Mouse (Mus musculus): ENCODE results near the gene Sorbs1.

The Sorbs1 gene

DNA sequence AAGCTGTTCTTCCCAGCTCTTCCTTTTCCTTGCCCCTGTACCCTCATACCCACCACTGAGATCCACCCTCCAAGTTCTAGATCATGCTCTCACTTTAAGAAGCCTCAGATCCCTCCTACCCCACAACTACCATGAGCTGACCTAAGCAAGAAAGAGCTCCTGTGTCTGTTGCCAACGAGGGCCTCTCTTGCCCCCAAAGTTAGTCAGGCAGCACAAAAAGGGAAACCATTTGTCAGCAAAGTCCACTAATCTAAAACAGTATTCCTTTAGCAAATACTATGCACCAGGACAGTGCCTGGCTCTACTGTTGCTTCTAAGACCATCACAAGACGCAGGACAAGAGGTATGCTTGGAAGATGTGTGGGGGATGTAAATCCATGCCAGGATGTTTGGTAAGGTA, 106.4 kb downstream of the Sorbs1 start:
- no peak for DNase-seq (ENCODE audit: low spot score)

DNA sequence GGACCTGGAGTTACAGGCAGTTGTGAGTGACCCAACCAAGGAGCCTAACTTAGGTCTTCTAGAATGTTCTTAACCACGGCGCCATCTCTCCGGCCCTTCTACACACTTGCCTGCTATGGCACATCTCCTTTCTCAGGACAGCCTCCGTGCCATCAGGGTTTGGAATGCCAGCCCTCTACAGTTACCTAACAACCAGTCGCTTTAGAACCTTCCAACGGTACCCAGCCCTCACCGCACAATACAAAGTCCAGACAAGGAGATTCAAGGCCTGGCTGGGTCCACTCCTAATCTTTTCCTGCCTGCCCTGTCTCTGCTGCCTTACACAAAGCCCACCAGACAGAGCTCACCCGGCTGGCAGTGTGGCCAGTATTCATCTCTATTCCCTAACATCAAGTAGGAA, 106.9 kb downstream of the Sorbs1 start:
- DNase-seq (ENCODE audit: low spot score), result no peak

DNA sequence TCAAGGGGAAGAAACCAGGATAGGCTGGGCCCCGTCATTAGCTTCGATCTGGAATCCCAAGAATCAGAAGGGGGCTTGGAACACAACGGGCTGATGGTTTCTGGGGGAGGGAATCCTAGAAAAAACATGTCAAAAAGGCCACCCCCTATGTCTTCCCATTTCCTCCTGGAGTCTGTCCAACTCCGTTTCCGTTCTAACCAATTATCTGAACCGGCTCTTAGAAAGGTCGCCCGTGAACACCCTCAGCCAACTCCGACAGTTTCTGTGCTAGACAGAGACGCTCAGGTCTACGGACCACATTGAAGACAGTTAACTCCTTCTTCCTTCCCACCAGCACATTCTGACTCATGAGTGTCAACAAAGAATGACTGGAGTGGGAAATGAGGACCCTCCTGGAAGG, 107.8 kb downstream of the Sorbs1 start:
- DNase-seq (ENCODE audit: low spot score), result no peak

DNA sequence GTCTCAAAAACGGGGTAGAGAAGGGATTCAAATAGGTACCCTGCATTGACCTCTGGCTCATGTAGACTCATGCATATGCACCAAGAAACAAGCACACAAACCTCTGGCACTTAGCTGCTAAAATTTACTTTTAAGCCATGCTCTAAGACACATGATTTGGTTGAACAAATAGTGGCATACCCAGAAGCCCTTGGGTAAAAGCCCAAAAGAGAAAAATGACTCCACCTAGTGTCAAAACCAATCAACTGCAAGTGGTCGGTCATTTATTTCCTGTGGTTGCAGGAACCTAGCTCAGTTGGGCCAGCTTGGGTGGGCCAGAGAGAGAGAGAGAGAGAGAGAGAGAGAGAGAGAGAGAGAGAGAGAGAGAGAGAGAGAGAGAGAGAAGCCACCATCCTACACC, 109.0 kb downstream of the Sorbs1 start:
- no peak for DNase-seq (ENCODE audit: low spot score)

DNA sequence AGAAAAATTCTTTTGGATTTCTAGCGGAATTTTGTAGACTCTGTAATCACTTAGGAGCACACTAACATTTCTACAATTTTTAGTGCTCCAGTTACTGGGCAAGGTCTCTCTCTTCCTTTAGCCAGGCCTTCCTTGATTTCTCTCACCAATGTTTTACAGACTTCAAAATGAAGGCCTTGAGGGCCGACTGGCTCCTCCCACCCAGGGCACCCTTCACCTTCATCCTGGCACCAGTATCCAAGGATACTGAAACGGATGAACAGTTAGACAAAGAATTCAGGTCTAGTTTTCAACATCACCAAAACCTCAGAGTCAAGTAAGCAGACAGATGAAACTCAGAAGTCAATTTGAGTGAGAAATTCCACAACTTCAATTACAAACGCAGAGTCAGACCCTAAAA, 109.6 kb downstream of the Sorbs1 start:
- DNase-seq (ENCODE audit: low spot score), result no peak

DNA sequence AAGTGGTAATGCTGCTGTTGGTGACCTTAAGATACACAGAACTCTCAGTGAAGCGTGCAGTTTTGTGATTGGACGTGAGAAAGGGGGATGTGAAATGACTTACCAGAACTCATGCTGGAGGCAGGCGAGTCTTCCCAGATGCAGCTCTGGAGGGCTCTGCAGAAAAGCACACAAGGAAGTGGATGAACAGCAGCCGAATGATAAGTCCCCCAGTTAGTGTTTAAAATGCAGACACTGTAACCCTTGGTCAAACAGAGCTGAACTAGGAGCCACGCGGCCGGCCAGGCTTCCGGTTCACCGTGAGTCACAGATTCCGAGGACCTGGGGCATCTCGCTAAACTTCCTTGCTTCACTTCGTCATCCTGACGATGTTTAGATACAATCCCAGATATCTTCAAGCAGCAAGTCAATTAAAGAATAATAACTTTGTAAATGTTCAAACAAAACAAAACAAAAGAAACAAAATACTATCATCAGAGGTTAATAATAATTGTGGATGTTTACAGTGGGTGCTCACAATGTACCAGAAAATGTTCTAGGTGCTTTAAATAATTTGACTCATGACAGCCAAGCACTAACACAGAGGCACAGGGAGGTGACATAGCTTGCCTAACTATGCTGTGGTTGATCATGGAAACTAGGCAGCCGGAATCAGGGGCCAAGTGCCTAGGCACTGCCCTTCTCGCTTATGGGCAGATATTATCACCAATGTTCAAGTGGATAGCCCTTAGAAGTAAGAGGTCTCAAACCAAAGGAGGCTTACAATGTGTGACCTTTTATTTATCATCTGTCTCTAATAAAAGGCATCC, 111.2 kb downstream of the Sorbs1 start:
- peak; percentile 82 for DNase-seq (ENCODE audit: low spot score)

DNA sequence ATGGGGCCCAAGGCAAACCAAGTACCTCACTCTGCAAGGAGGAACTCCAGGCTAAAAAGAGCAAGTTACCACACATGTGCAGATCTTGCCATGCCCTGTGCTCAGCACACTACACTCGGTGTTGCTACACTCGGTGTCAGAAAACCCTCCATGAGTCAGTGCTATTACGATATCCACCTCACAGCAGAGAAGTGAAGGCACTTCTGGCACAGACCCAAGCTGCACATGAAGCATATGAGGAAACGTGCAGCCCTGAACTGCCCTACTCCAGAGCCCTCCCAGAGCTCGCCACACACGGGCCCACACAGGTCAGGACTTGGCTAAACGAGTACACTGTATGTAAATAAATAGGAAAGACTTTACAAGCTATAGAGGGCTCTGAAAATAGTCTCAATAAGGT, 112.4 kb downstream of the Sorbs1 start:
- no peak for DNase-seq (ENCODE audit: low spot score)

DNA sequence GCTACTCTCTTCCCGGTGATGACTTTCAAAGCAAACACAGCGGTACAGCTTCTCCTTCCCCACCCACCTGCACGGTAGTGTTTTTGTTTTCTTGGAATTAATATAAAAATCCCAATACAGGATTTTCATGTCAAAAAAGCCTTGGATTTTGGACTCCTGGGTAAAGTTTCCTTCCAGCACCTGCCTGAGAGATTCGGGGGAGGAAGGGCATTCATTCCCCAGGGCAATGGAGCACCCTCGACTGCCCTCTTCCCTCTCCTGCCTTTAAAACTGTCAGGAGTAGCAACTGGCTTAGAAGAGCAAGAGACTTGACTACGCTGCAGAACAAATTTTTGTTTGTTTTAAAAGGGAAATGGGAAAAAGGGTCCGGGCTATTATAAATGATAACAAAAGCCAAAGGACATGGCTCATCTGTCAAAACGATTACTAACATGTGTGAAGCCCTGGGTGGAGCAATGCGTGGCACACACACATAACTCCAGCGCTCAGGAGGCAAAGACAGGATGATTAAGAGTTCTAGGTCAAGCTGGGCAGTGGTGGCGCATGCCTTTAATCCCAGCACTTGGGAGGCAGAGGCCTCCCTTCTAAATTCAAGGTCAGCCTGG, 113.1 kb downstream of the Sorbs1 start:
- no peak for DNase-seq (ENCODE audit: low spot score)

DNA sequence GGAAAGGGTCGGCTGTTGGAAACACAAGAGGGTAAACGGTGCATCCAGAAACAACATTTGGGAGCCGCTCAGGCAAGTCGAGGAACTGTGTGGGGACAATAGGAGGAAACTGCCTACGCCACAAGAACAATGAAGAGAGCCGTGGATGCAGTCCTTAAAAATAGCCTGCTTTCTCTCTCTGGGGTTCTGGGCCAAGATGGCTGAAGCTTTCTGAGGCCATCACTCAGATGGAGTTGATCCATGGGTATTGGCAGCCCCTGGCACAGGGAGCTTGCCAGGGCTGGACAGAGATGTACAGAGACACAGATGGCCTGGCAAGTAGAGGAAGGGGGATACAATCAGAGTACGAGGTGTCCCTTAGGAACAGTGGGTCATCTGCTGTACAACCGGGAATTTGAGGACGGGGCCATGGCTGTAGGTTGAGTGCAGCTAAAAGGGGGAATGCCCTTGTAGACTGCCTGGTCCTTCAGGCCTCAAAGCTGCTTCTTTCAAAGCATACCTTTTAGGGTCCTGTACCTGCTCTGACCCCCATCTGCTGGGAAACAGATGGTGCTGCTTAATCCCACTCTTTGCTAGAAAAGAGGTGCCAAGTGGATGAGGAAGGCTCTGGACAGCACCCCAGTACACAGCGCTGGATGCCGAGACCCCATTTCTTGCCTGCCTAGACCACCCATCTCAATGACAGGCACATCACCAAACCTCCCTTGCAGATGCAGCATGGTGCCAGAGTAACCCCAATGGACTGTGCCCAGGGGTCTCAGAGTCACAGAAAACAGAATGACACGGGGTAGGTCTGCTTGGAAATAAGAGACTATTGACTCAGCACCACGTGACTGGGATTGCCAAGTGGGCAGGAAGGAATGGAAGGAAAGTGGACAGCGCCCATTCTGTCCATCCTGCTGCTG, 117.6 kb downstream of the Sorbs1 start:
- no peak for DNase-seq (ENCODE audit: low spot score)

DNA sequence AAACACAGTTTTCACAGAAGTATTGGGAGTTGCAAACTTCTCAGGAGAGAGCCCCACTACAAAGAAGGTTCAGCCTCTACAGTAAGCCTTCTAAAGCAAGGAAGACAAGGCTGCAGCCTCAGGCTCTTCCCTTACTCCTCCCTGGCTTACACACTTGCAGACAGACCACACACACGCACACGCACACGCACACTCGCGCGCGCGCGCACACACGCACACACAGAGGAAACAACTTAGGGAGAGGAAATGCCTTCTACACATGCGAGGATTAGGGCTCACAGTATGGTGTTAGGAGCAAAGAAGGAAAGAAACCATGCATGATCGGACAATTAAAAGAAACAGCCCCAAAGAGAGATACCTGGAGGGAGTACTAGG, 118.3 kb downstream of the Sorbs1 start:
- no peak for DNase-seq (ENCODE audit: low spot score)

DNA sequence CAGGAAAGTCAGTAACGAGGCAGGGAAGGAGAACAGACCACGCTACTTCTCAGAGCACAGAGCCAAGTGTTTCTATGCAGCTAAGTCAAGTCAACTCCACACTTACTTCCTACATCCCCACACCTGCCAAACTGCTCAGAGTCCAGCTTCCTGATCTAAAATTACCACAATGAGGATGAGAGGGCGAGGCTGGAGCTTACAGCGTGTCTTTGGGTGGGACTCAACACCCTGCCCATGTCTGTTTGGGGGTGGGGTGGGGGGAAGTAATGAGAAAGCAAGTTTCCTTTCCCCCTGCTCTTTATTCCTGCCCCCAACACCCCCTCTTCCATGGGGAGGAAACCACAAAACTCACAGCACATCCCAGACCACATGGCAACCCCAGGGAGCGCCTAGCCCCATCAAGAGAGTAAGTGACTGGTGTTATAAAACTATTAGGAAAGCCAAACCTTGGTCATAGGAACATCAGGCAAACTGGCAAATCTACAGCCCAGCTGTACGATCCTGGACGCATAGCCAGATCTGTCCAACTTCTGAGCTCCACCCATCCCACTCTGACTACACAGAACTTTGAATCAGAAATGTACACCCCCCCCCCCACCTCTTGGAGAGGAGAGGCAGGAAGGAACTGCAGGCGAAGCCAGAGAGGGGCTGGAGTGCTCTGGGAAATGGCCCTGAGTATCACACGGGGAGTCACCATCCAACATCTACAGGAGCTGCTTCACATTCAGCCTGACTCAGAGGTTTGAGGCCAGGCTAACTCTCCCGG, 118.8 kb downstream of the Sorbs1 start:
- no peak for DNase-seq (ENCODE audit: low spot score)

DNA sequence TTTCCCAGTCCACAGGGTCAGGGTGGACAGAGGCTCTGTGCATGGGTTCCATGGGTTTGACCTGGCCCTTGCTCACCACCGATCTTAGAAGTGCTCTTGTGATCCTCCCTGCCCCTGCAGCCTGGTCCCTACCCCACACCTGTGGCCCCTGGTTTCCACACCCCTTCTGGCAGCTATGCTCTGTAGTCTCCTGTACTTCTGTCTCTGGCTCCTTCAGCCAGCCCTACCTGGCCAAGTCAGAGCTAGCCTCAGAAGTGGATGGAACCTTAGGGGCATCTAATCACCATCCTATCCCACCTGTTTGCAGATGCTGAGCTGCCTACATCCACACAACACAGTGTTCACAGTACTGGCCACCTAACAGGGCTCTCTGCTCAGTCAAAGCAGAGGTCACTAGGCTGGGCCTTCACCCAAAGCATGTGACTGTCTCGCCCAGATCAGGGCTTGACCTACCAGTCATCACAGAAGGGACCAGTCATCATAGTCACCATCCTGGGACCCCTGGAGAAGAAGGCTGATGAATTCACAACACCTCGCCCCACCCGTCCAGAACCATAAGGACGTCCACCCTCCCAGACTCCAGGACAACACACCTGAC, 120.7 kb downstream of the Sorbs1 start:
- no peak for DNase-seq (ENCODE audit: low spot score)

DNA sequence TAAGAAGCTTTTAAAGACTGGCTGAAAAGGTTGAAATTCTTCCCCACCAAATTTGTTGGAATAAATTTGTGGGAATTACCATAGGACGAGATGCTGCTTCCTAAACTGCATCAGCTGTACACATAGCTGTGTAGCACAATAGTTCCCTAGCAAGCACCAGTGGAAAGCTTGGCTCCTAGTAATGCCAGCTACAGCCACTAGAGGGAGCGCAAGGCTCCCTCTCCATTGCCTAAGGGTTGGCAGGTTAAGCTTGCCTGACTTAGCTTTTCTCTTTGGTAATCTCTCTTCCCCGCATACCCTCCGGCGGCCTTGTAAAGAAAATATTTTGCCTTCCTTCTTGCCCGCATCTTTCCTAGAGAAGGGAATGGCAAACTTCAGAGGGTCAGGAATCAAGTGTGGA, 122.1 kb downstream of the Sorbs1 start:
- peak; percentile 77 for DNase-seq (ENCODE audit: low spot score)

DNA sequence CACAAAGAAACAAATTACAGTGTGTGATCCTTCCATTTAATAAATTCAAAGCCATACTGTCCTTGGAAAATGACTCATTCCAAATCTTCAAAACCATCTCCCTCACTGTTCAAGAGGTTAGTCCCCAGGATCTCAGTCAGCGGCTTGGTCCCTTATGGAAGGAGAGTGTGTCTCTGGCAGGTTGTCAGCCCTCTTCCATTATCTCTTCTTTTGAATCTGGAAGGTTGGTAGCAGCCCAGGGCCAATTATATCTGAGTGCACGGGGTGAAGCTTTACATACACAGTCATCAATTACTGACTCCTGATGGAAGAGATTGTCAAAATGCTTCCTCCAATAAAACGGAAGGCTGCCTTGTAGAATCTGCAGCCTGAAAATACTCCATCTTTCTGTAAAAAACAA, 126.7 kb downstream of the Sorbs1 start:
- DNase-seq (ENCODE audit: low spot score), result no peak

DNA sequence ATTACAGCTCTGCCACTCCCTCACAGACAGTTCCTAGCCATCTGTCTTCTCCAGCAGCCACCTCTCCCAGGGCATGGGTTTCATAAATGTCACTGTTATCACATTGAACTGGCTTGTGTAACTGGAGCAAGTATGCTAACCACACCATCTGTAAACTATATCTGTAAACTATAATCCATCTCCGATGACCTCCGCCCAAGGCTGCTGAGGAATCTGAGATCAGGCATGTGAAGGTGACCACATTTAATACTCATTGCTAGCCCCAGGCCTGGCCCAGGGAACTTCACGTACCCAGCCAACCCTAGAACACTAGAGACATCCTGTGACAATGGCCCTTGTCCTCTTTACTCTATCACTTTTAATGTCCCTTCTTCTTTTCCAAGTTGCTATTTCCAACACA, 128.2 kb downstream of the Sorbs1 start:
- DNase-seq (ENCODE audit: low spot score), result no peak

DNA sequence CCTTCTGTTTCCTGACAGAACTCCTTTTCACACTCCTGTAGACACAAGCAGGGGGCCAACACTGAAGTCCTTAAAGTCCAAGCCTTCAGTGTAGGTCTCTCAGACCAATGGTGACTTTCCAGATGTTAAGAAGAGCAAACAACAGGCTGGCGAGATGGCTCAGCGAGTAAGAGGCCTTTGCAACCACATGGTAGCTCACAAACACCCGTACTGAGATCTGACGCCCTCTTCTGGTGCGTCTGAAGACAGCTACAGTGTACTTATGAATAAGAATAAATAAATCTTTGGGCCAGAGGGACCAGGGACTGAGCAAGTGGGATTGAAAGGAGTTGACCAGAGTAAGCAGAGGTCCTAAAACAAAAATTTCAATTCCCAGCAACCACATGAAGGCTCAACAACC, 129.6 kb downstream of the Sorbs1 start:
- DNase-seq (ENCODE audit: low spot score), result no peak

DNA sequence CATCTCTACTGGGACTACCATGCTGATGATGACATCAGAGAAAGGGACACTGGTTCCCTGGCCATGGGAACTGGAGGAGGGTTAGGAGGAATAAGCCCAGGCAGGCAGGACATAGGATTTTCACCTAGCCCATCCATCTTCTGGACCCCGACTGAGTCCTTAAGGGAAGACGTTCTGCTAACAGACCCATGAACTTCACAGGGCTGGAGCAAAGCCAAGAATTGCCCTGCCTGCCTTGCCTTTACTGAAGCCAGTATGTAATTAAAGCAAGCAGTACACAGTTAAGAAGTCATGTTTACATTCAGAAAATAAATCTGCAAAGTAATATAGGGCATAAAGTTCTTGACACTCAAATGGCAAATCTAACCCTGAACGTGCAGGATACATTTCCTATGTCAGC, 132.9 kb downstream of the Sorbs1 start:
- no peak for DNase-seq (ENCODE audit: low spot score)

DNA sequence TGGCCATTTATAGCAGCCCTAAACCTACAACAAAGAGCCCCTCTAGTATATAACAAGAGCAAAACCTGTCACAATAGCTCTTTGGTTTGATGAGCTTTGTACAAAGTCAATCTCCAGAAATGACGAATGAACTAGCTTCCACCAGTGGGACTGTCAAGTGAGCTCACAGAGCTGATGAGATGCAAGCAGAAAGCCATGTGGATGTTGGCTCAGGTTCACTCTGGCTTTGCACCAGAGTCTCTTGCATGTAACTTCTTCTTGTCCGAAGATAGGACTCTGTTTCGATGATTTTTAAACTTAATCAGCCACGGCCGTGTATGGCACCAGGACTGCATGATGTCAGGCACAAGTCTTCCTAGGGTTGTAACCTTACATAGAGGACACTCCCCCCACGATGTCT, 133.6 kb downstream of the Sorbs1 start:
- DNase-seq (ENCODE audit: low spot score), result no peak

DNA sequence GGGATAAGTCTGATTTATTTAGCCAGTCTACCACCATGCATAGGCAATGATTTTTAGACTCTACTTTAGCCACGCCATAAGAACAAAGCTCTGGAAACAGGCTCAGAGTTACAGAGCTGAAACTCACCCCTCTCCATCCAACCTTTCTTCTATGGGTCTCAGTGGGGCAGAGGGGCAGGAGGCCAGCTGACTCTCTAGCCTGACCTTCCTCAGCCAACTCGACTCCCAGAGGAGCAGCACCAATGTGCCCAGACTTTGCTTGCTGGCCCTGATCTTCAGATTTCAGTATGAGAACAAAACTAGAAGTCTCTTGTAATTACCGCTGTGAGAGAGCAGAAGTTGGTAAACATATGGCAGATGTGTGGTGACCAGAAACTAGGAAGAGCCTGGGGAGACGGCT, 134.5 kb downstream of the Sorbs1 start:
- DNase-seq (ENCODE audit: low spot score), result no peak

DNA sequence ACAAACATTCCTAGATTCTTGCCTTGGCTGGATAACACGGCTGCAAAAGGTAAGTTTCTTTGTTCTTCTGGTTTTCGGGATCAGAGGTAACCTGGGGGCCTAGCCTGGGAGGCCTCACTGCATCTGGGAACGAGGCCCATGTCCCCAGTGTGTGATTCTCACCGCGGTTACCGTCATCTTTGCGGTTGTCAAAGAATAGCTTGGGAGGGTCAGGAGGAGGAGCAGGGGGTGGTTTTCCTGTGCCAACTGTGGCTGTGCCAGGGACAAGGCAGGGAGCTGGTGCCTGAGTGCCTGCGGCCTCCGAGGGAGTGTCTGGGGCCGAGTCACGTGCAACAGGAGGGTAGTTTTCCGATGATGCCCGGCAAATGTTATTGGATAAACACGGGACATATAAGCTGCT, 135.9 kb downstream of the Sorbs1 start:
- DNase-seq (ENCODE audit: low spot score), result no peak

DNA sequence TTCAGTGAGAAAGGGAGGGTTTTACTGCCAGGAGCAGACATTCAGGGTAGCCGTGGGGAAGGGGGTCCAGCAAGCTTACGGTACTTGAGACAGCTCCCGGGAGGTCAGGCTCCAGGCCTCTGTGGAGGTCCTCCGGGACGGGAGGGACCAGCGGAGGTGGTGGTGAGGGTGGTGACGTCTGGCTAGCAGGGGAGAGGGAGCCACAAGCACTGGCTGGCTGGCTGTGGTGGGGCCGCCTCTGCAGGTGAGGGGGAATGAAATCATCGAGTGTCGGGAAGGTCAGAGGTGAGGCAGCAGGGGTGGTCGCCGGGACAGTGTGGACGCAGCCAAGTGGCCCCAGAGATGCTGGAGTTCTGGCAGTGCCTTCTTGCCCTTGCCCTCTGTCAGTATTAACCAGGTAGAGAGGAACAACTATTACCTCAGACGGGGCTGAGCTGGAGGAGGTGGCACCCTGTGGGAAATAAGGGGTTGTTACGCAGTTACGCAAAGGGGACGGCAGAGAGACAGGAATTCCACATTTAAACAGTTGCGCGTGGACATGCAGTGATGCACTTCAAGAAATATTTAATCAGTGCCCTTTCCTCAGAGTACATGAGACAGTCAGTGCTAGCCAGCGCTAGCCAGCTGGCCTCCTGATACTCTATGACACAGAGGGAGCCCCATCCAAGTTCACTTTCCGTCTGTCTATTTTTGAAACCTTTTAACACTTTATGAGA, 136.9 kb downstream of the Sorbs1 start:
- DNase-seq (ENCODE audit: low spot score), result no peak
